Mouse (Mus musculus) liver, embryonic 14 days (tissue): ENCODE measurements around the gene Fam83g. TPM values are rescaled to one million over a fixed set of nuclear protein-coding genes. Genes with fewer than 3 reads are reported as not detected.

Source experiments
- polyA plus RNA-seq: library from polyadenylated mRNA; depleted of rRNA; stranded (reverse); fragments of >200 nt; gene quantifications from 2 replicates; pipeline ENCODE4 v1.2.3, GENCODE M21; 2012; rRNA removed

The Fam83g gene
- polyA plus RNA-seq, result 3.4 and 3.8 TPM in 2 replicates

GRCm38 (mm10) chr11:61683907-61684731, at the start of gene Fam83g:
Gene Fam83g (plus strand): TSS chr11:61684091.

GRCm38 (mm10) chr11:61652686-61653447, 31.0 kb upstream of the Fam83g start, which contains the start of gene Grap:
Gene Grap (plus strand): TSS chr11:61653265.

GRCm38 (mm10) chr11:61720636-61721035, 36.7 kb downstream of the Fam83g start, which contains the start of gene Slc5a10:
Gene Slc5a10 (minus strand): TSS chr11:61720826.

Other genes starting within 250 kb of the Fam83g start
- gene Rnf112, start 230.0 kb upstream of the Fam83g start, polyA plus RNA-seq, result 0.06 and 0.08 TPM in 2 replicates
- 3.7 and 9.1 TPM in 2 replicates for gene Mfap4, start 198.7 kb upstream of the Fam83g start, polyA plus RNA-seq
- gene Mapk7, start 189.7 kb upstream of the Fam83g start, polyA plus RNA-seq, result 5.8 and 6.1 TPM in 2 replicates
- 2.1 and 2.8 TPM in 2 replicates for gene B9d1, start 178.9 kb upstream of the Fam83g start, polyA plus RNA-seq
- gene Epn2, start 104.4 kb upstream of the Fam83g start, polyA plus RNA-seq, result 1.7 TPM in 2 replicates
- gene Grap, start 30.8 kb upstream of the Fam83g start, polyA plus RNA-seq, result 1.9 and 2.1 TPM in 2 replicates
- not detected in 2 replicates for gene Slc5a10, start 36.7 kb downstream of the Fam83g start, polyA plus RNA-seq
- gene Prpsap2, start 78.0 kb downstream of the Fam83g start, polyA plus RNA-seq, result 6.9 and 7.5 TPM in 2 replicates
- gene Ulk2, start 171.0 kb downstream of the Fam83g start, polyA plus RNA-seq, result 2.7 and 3.0 TPM in 2 replicates
- gene Akap10, start 246.2 kb downstream of the Fam83g start, polyA plus RNA-seq, result 6.8 and 7.6 TPM in 2 replicates